ENCODE assay signal across 10 mouse cellular contexts in genomic region chr4:31454898-31455297, GRCm38 (mm10).
DNase-seq lines count a peak whose midpoint lies in the region; ATAC-seq and TF ChIP-seq lines count a peak whose summit lies in the region.
"Had no signal": no experiment of that assay in that cellular context is flagged by ENCODE, and none has a peak within 500 bp of the region (broad histone marks: within the 10 kb centered on the region; RNA-seq: fewer than 3 reads in every experiment).

No protein-coding gene starts in this region.

- H3K4me1 ChIP-seq in kidney, postnatal 0 days (replicated peaks; ENCODE audit: insufficient read depth, low read length): no peaks in the 10 kb centered on the region
- H3K4me1 ChIP-seq in midbrain, embryonic 14.5 days (ENCODE audit: control insufficient read depth, insufficient read depth, low read length): no peaks in the 10 kb centered on the region
- no peaks in the 10 kb centered on the region; the same call in 1 of the 2 replicates for H3K4me1 ChIP-seq in forebrain, embryonic 16.5 days (replicated peaks; ENCODE audit: control insufficient read depth, insufficient read depth, low read length)

- H3K27ac ChIP-seq in kidney, postnatal 0 days: no peak overlapping the region
- no peak overlapping the region for H3K27ac ChIP-seq in midbrain, embryonic 14.5 days (replicated peaks; ENCODE audit: low read depth, low read length)
- H3K27ac ChIP-seq in forebrain, embryonic 16.5 days (ENCODE audit: low read length): no peak overlapping the region

- DNase-seq in kidney, postnatal 0 days (ENCODE audit: low spot score): peak; percentile 42
- DNase-seq in kidney, adult 18-20 months: no peak
- peak; percentile 18 to 30 for DNase-seq in heart, adult 9 months (ENCODE audit: low spot score in 2 of 2)
- DNase-seq in heart, postnatal 14 days: peak; percentile 3 to 14
- peak; percentile 22 for DNase-seq in skeletal muscle tissue, adult 2 months (ENCODE audit: low read depth, low spot score)
- no peak for DNase-seq in midbrain, embryonic 14.5 days
- DNase-seq: embryo, embryonic 11 days; left cerebral cortex, postnatal 4 days; right cerebral cortex, postnatal 14 days had no signal

- no peaks in the 10 kb centered on the region for H3K27me3 ChIP-seq in kidney, postnatal 0 days (ENCODE audit: insufficient read depth, low read length)
- H3K27me3 ChIP-seq in midbrain, embryonic 14.5 days (ENCODE audit: control insufficient read depth, insufficient read depth, low read length): no peaks in the 10 kb centered on the region
- H3K27me3 ChIP-seq in forebrain, embryonic 16.5 days (replicated peaks; ENCODE audit: control insufficient read depth, insufficient read depth, low read length): no peaks in the 10 kb centered on the region

- ATAC-seq in kidney, postnatal 0 days (replicated peaks; ENCODE audit: low FRiP score, low read depth): no peak
- ATAC-seq in midbrain, embryonic 14.5 days (ENCODE audit: low FRiP score, low TSS enrichment): no peak
- ATAC-seq in forebrain, embryonic 16.5 days: no peak

- 60% methylated on average over 7 of the region's 7 CpGs for WGBS in kidney, postnatal 0 days
- WGBS in midbrain, embryonic 14.5 days: 74% methylated on average over 7 of the region's 7 CpGs
- WGBS in forebrain, embryonic 16.5 days: 64% methylated on average over 7 of the region's 7 CpGs

- H3K9ac ChIP-seq in kidney, postnatal 0 days (ENCODE audit: low read depth, low read length): no peak overlapping the region
- H3K9ac ChIP-seq in midbrain, embryonic 14.5 days (replicated peaks; ENCODE audit: low read length): no peak overlapping the region
- no peak overlapping the region for H3K9ac ChIP-seq in forebrain, embryonic 16.5 days (replicated peaks; ENCODE audit: low read depth, low read length)

- intact Hi-C loops in heart, postnatal 14 days (cut with DNase I): loop anchor here (10.0 kb wide), 1 partner anchor 190 kb away; no protein-coding TSS in a partner anchor

- 0 out of 2 replicates have a peak overlapping the region, but pooled peaks have one; percentile 12 for H3K4me2 ChIP-seq in kidney, postnatal 0 days (ENCODE audit: low read length)
- H3K4me2 ChIP-seq in midbrain, embryonic 14.5 days (ENCODE audit: low read length): no peak overlapping the region
- H3K4me2 ChIP-seq in forebrain, embryonic 16.5 days (ENCODE audit: low read length): no peak overlapping the region

- H3K4me3 ChIP-seq in kidney, postnatal 0 days (replicated peaks; ENCODE audit: low read depth, low read length): no peak overlapping the region
- H3K4me3 ChIP-seq in midbrain, embryonic 14.5 days (replicated peaks; ENCODE audit: low read depth, low read length): no peak overlapping the region
- H3K4me3 ChIP-seq in forebrain, embryonic 16.5 days (replicated peaks; ENCODE audit: low read length): no peak overlapping the region

- H3K9me3 ChIP-seq in kidney, postnatal 0 days (replicated peaks; ENCODE audit: low read length): no peaks in the 10 kb centered on the region
- no peaks in the 10 kb centered on the region for H3K9me3 ChIP-seq in midbrain, embryonic 14.5 days (ENCODE audit: control insufficient read depth, low read length)
- no peaks in the 10 kb centered on the region for H3K9me3 ChIP-seq in forebrain, embryonic 16.5 days (ENCODE audit: control insufficient read depth, low read length)

- TF ChIP-seq CTCF in kidney, postnatal 0 days (IDR thresholded peaks at IDR 0.05; ENCODE audit: low read depth): no peak

- H3K36me3 ChIP-seq in kidney, postnatal 0 days (ENCODE audit: insufficient read depth, low read length): no peaks in the 10 kb centered on the region
- H3K36me3 ChIP-seq in midbrain, embryonic 14.5 days (ENCODE audit: control insufficient read depth, insufficient read depth, low read length): no peaks in the 10 kb centered on the region
- H3K36me3 ChIP-seq in forebrain, embryonic 16.5 days (ENCODE audit: control insufficient read depth, insufficient read depth): no peaks in the 10 kb centered on the region

Comparison
In these comparisons a context has a peak if more than half of its experiments do, and no peak if none do; other contexts are left out.
1. DNase-seq: peak in kidney, postnatal 0 days (single experiment), heart, adult 9 months (2 of 2), heart, postnatal 14 days (2 of 2) and skeletal muscle tissue, adult 2 months (single experiment); none in kidney, adult 18-20 months (single experiment) and midbrain, embryonic 14.5 days (single experiment).